In the genomic region with DNA sequence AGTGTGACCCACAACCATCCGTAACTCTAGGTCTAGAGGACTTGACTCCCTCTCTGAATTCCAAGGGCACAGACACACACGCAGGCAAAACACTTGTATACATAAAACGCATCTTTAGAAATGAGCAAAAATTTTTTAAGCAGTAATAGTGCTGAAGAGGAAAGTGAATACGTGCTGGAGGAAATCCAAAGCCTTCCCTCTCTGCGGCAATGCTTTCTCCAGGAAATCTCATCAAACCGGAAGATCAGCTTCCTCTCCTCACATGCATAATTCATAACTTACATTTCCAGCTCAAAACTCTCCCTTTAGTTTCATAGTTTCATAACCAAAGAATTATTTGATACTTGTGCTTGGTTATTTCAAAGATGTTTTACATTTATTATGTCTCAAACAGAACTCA, we compare ENCODE assay signal across 23 mouse cellular contexts.
"Had no signal": no experiment of that assay in that cellular context is flagged by ENCODE, and none has a peak within 500 bp of the region (broad histone marks: within the 10 kb centered on the region; RNA-seq: fewer than 3 reads in every experiment).

No protein-coding gene starts in this region.

- DNase-seq: gastrocnemius, postnatal 14 days; gastrocnemius, postnatal 36 days; heart, adult 18-20 months; heart, postnatal 14 days; heart, postnatal 36 days; kidney, adult 11 months; kidney, adult 8-10 months; kidney, postnatal 14 days; kidney, postnatal 36 days; layer of hippocampus, adult 9-11 months; layer of hippocampus, postnatal 36 days; left cerebral cortex, postnatal 4 days had no signal

- H3K4me3 ChIP-seq: heart, embryonic 10.5 days; heart, embryonic 13.5 days; heart, embryonic 15.5 days; hindbrain, embryonic 13.5 days; hindbrain, embryonic 15.5 days; limb, embryonic 12.5 days; limb, embryonic 15.5 days; liver, embryonic 12.5 days had no signal

- H3K4me1 ChIP-seq: heart, embryonic 15.5 days; liver, embryonic 12.5 days had no signal

- H3K4me2 ChIP-seq: heart, embryonic 13.5 days; heart, embryonic 15.5 days; hindbrain, embryonic 13.5 days; hindbrain, embryonic 15.5 days; limb, embryonic 12.5 days; limb, embryonic 15.5 days; liver, embryonic 12.5 days had no signal

- H3K9me3 ChIP-seq: heart, embryonic 10.5 days; heart, embryonic 13.5 days; heart, embryonic 15.5 days; hindbrain, embryonic 13.5 days; hindbrain, embryonic 15.5 days; limb, embryonic 12.5 days; limb, embryonic 15.5 days; liver, embryonic 12.5 days had no signal

- H3K27me3 ChIP-seq: heart, embryonic 13.5 days; heart, embryonic 15.5 days; hindbrain, embryonic 13.5 days; hindbrain, embryonic 15.5 days; limb, embryonic 12.5 days; limb, embryonic 15.5 days; liver, embryonic 12.5 days had no signal

- H3K36me3 ChIP-seq: heart, embryonic 10.5 days; heart, embryonic 13.5 days; heart, embryonic 15.5 days; hindbrain, embryonic 13.5 days; hindbrain, embryonic 15.5 days; limb, embryonic 12.5 days; limb, embryonic 15.5 days; liver, embryonic 12.5 days had no signal

- H3K9ac ChIP-seq: heart, embryonic 13.5 days; heart, embryonic 15.5 days; hindbrain, embryonic 13.5 days; hindbrain, embryonic 15.5 days; limb, embryonic 12.5 days; limb, embryonic 15.5 days; liver, embryonic 12.5 days; liver, embryonic 14.5 days had no signal

- H3K27ac ChIP-seq: heart, embryonic 10.5 days; heart, embryonic 13.5 days; heart, embryonic 15.5 days; hindbrain, embryonic 13.5 days; hindbrain, embryonic 15.5 days; hindbrain, postnatal 0 days; limb, embryonic 12.5 days; limb, embryonic 15.5 days; liver, embryonic 12.5 days; liver, embryonic 14.5 days had no signal

- ATAC-seq: hindbrain, postnatal 0 days; intestine, embryonic 16.5 days; liver, embryonic 12.5 days had no signal
